Mouse (Mus musculus) hindbrain, postnatal 0 days (tissue): ENCODE measurements around the gene Pdxk. TPM values are rescaled to one million over a fixed set of nuclear protein-coding genes. Genes with fewer than 3 reads are reported as not detected.

Source experiments
- ATAC-seq: fragments of 200-750 bp; cut with Nextera tagmentation; 2 replicates; pipeline ENCODE4 v1.8.0; 2017; ENCODE audit warnings: mild to moderate bottlenecking, moderate TSS enrichment, moderate library complexity
- DNase-seq: peaks from one replicate; pipeline ENCODE4 v3.0.0-alpha.2; 2015; ENCODE audit warnings: low spot score
- H3K27ac ChIP-seq: fragments of 300-500 bp; sonication (generic); 2 replicates; pipeline ENCODE4 v1.5.1; 2014; ENCODE audit warnings: mild to moderate bottlenecking
- H3K27me3 ChIP-seq: fragments of 300-500 bp; sonication (generic); 2 replicates; pipeline ENCODE4 v1.6.1; 2014; ENCODE audit warnings: low read length, mixed read lengths; ENCODE audit not compliant: insufficient read depth
- H3K36me3 ChIP-seq: fragments of 300-500 bp; sonication (generic); 2 replicates; pipeline ENCODE4 v1.6.1; 2014; ENCODE audit warnings: low read length, mixed read lengths; ENCODE audit not compliant: insufficient read depth
- H3K4me1 ChIP-seq: fragments of 300-500 bp; sonication (generic); 2 replicates; pipeline ENCODE4 v1.6.1; 2014; ENCODE audit warnings: antibody characterized with exemption, low read length, mixed read lengths; ENCODE audit not compliant: insufficient read depth
- H3K4me2 ChIP-seq: fragments of 300-500 bp; sonication (generic); 2 replicates; pipeline ENCODE4 v1.6.1; 2014; ENCODE audit warnings: low read depth, mild to moderate bottlenecking, low read length, moderate library complexity, mixed read lengths
- H3K4me3 ChIP-seq: fragments of 300-500 bp; sonication (generic); 2 replicates; pipeline ENCODE4 v1.5.1; 2014; ENCODE audit warnings: low read length
- H3K9ac ChIP-seq: fragments of 300-500 bp; sonication (generic); replicated peaks from 2 replicates; pipeline ENCODE4 v1.6.1; 2014; ENCODE audit warnings: mild to moderate bottlenecking, low read length, moderate library complexity, mixed read lengths
- H3K9me3 ChIP-seq: fragments of 300-500 bp; sonication (generic); 2 replicates; pipeline ENCODE4 v1.6.1; 2016; ENCODE audit warnings: low read length, mixed read lengths
- CTCF ChIP-seq: IDR thresholded peaks from 2 replicates; pipeline ENCODE4 v1.5.1; 2016; ENCODE audit warnings: antibody characterized with exemption, control low read depth, low read depth
- WGBS: fragments of 180-500 bp; shearing (Covaris S2); extraction: QIAGEN DNeasy Blood & Tissue Kit; methylation state at CpG from one replicate; pipeline ENCODE4 v1.1.7; 2014; 5-methylcytosine and 5-hydroxymethylcytosine counted together
- polyA plus RNA-seq: library from polyadenylated mRNA; unstranded; fragments of >200 nt; fragmentation: Nextera tagmentation; extraction: Ambion mirVana; gene quantifications from 2 replicates; pipeline ENCODE4 v1.2.1, GENCODE M21; 2015
- total RNA-seq: library from RNA; depleted of rRNA; stranded (reverse); fragments of >200 nt; gene quantifications from 2 replicates; pipeline ENCODE4 v1.2.3, GENCODE M21; 2014

The Pdxk gene
- total and polyA plus RNA-seq, 2 experiments from 2014 or later: 45.8 to 63.1 TPM

DNA sequence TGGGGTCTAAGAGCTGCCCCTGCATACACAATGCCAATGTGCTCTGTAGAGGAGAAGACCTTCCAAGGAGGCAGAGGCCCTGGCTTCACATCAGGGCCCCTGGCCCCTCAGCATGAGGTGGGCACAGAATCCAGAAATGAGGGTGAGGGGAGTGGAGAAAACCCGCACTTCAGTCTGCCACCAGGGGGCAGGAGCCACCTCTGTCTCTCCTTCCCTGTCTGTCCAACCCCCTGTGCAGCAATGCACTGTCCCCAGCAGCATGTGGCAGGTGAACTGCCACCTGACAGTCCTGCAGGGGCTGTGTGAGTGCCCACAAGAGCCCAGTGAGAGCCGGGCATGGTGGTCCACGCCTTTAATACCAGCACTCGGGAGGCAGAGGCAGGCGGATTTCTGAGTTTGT lies 25.2 kb downstream of the Pdxk start:
- Histone ChIP-seq H3K4me1 (no peaks in the 10 kb centered on the region), H3K4me3 (no peak overlapping the region), H3K4me2 (no peak overlapping the region), H3K9ac (no peak overlapping the region), H3K27me3 (no peaks in the 10 kb centered on the region), H3K36me3 (peaks cover 25% of the 10 kb centered on the region; the same call in 1 of the 2 replicates), H3K9me3 (no peaks in the 10 kb centered on the region), H3K27ac (no peak overlapping the region)
- ATAC-seq (no peak), DNase-seq (peak; percentile 26)
- peak; percentile 73 for TF ChIP-seq CTCF
- WGBS: 57% methylated on average over 5 of the region's 5 CpGs

DNA sequence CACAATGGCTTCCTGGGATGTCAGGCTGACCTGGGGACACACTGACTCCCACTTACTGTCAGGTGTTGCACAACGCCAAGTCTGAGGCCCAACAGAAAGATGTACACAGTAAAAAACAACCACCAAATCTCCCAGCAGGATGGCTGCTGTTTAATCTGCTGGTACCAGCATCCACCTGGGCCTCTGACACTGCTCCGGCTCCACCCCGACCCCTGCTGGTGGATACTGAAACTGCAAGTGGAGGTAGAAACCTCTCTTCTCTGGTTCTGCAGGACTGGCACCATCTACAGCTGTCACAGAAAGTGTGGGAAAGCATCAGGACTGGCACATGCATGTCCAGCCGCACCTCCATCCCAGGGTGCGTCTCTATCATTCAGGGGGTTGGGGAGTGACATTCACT lies 26.7 kb downstream of the Pdxk start:
- Histone ChIP-seq H3K9me3 (no peaks in the 10 kb centered on the region), H3K27me3 (no peaks in the 10 kb centered on the region), H3K4me2 (no peak overlapping the region), H3K36me3 (peaks cover 20% of the 10 kb centered on the region; the same call in 1 of the 2 replicates), H3K27ac (no peak overlapping the region), H3K4me3 (no peak overlapping the region), H3K4me1 (no peaks in the 10 kb centered on the region), H3K9ac (no peak overlapping the region)
- TF ChIP-seq CTCF: peak; percentile 99
- peak; percentile 38; the same call in 1 of the 2 replicates for ATAC-seq
- 15% methylated on average over 5 of the region's 5 CpGs for WGBS
- peak; percentile 74 for DNase-seq

DNA sequence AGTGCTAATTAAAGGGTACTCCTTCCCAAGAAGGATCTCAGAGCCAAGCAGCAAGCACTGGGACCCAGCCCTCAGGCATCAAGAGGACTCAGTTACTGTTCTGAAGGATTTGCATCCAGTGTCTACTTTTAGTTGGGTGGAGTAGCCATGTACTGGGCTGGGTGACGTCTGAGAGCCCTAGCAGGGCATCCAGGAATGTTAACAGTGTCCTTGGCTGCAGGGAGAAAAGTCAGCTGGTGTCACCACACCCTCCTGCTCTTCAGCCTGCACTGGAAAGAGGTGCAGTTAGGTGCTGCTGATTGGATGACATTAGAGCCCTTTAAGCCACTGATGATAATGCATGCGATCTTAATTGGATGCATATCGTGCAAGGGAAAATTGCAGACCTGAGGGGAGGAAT lies 31.9 kb downstream of the Pdxk start:
- no peak for TF ChIP-seq CTCF
- Histone ChIP-seq H3K27me3 (no peaks in the 10 kb centered on the region), H3K4me2 (no peak overlapping the region), H3K36me3 (peaks cover 5% of the 10 kb centered on the region; the same call in 1 of the 2 replicates), H3K4me1 (no peaks in the 10 kb centered on the region), H3K9me3 (no peaks in the 10 kb centered on the region), H3K4me3 (no peak overlapping the region), H3K9ac (no peak overlapping the region), H3K27ac (no peak overlapping the region)
- WGBS: 66% methylated on average over 3 of the region's 3 CpGs
- no peak for ATAC-seq
- DNase-seq: no peak

DNA sequence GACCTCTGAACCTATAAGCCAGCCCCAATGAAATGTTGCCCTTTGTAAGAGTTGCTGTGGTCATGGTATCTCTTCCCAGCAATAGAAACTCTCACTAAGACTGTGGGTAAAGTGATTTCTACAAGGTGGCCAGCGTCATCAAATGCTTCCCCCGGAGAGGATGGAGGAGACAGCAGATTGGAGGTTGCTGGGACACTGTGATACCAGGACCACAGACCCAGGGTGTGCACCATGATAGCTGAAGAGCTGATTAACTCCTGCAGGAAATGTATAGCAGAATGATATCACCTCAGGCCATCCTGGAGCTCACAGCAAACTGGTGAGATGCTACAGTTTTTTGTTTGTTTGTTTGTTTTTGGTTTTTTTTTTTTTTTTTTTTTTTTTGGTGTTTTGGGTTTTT lies 35.0 kb downstream of the Pdxk start:
- WGBS: 91% methylated on average over 2 of the region's 2 CpGs
- no peak for TF ChIP-seq CTCF
- Histone ChIP-seq H3K4me3 (no peak overlapping the region), H3K9ac (no peak overlapping the region), H3K36me3 (peaks cover 8% of the 10 kb centered on the region; the same call in 1 of the 2 replicates), H3K9me3 (no peaks in the 10 kb centered on the region), H3K4me1 (no peaks in the 10 kb centered on the region), H3K4me2 (no peak overlapping the region), H3K27ac (no peak overlapping the region), H3K27me3 (no peaks in the 10 kb centered on the region)
- no peak for DNase-seq
- ATAC-seq: no peak

DNA sequence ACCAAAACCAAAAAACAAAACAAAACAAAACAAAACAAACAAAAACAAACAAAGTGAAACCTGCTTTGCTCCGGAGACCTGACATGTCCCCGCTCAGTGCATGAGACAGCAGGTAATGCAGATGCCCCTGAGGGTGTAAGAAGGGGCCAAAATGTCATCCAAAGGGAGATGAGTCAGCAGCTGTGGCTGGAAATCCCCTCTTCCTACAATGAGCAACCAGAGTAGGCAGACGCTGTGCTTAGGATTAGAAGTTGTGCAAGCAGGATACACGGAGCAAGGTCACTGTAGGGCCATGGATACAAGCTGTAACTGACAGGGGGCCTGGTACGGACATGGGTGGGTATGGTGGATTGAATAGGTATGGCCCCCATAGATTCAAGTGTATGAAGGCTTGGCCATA lies 35.6 kb downstream of the Pdxk start:
- no peak for DNase-seq
- Histone ChIP-seq H3K27me3 (no peaks in the 10 kb centered on the region), H3K36me3 (peaks cover 8% of the 10 kb centered on the region; the same call in 1 of the 2 replicates), H3K4me3 (no peak overlapping the region), H3K9ac (no peak overlapping the region), H3K4me1 (no peaks in the 10 kb centered on the region), H3K4me2 (no peak overlapping the region), H3K9me3 (no peaks in the 10 kb centered on the region), H3K27ac (no peak overlapping the region)
- ATAC-seq: no peak
- WGBS: 88% methylated on average over 5 of the region's 5 CpGs
- TF ChIP-seq CTCF: no peak

DNA sequence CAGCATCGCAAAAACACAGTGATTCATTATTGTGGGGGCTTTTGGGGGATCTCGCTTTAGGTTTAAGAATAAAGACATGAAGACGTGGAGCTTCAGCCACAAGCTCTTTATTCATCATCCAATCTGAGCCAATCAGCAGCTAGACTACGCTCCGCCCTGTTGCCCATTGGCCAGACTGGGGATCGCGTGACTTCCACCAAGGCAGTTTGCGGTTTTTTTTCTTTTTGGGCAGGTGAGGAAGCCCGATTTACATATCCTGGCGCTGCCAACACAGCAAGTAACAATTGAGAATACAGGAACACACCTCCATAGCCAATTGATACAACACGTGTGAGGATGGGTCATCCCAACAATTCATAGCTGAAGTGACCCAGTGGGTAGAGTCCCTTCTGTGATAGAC lies 36.7 kb downstream of the Pdxk start:
- no peak overlapping the region for H3K4me2 ChIP-seq
- no peak for TF ChIP-seq CTCF
- H3K4me1 ChIP-seq: no peaks in the 10 kb centered on the region
- H3K27ac ChIP-seq: no peak overlapping the region
- no peak overlapping the region for H3K9ac ChIP-seq
- DNase-seq (no peak), ATAC-seq (no peak)
- no peaks in the 10 kb centered on the region for H3K27me3 ChIP-seq
- peaks cover 8% of the 10 kb centered on the region; the same call in 1 of the 2 replicates for H3K36me3 ChIP-seq
- WGBS: 91% methylated on average over 11 of the region's 11 CpGs
- H3K9me3 ChIP-seq: no peaks in the 10 kb centered on the region
- no peak overlapping the region for H3K4me3 ChIP-seq

DNA sequence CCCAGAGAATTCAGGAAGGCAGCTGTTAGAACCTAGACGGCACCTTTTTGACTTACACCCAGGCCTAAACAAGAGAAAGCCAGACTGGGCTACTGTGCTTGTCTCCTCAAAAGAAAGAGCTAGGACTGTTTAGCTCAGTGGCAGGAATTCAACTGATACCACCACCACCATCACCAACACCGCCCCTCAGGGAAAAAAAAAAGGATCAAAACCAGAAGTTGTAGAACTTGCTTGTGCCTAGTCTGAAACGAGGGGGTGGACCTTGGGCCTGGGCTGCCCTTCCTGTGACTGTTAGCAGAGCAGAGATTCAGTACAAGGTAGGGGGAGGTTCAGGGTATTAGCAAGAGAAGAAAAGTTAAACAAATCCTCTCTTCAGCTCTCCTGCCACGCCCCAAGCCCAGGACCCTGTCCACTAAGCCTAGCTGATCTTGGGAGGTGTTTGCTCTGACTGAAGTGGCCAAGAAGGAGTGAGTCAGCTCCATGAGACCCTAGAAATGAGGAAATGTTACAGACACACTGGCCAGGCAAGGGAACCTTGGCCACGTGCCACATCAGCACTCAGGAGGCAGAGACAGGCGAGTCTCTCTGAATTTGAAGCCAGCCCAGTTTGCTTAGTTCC lies 38.5 kb downstream of the Pdxk start:
- ATAC-seq (no peak), DNase-seq (no peak)
- Histone ChIP-seq H3K27ac (peak overlapping the region; percentile 74), H3K36me3 (peaks cover 8% of the 10 kb centered on the region; the same call in 1 of the 2 replicates), H3K9me3 (no peaks in the 10 kb centered on the region), H3K27me3 (no peaks in the 10 kb centered on the region), H3K9ac (peak overlapping the region; percentile 85), H3K4me3 (peak overlapping the region; percentile 82), H3K4me1 (no peaks in the 10 kb centered on the region), H3K4me2 (peak overlapping the region; percentile 84)
- 56% methylated on average over 6 of the region's 6 CpGs for WGBS
- no peak for TF ChIP-seq CTCF
